Mouse (Mus musculus) duodenum, adult 2 months (tissue): ENCODE measurements around the gene Nipa2. TPM values are rescaled to one million over a fixed set of nuclear protein-coding genes. Genes with fewer than 3 reads are reported as not detected.

Source experiments
- polyA plus RNA-seq: library from polyadenylated mRNA; depleted of rRNA; stranded (reverse); fragments of >200 nt; gene quantifications from 2 replicates; pipeline ENCODE4 v1.2.3, GENCODE M21; 2012; ENCODE audit warnings: low replicate concordance; rRNA removed

The Nipa2 gene
- polyA plus RNA-seq = 17.0 and 72.4 TPM in 2 replicates

DNA sequence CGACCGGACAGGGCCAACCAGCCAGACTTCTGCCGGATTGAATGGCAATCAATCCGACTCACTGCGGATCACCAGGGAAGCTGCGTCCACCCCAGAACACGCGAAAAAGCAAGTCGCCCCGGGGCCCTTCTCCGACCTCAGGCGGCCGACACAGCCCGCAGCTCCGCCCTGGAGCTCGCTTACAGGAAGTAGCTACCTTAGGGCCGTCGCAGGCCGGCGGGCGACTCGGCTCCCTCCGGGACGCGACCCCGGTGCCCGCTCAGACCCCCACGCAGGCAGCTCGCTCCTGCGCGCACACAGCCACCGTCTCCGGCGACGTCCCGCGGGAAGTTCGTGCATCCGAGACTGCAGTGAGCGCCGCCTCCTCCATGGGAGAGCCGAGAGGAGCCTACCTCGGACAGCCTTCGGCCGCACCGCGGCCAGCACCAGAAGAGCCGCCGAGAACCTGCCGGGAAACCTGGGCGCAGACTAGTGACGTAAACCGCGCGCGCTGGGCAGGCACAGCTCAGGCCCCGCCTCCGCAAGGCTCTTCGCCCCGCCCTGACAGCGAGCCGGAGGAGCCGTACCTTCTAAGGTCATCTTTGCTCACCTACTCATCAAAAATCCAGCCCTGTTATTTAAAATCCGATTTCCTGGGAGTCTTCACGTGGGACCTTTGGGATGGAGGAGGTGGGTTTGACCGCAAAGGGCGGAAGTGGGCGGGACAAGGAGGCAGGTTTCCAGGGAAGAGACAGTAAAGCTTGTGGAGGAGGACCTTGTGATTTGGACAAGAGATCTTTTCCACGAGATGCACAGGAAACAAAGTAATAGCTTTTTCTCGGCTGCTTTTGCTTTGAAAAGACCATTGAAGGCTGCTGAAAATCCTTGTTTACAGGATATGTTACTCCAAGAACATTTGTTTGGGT is at the start of gene Nipa2:
Nipa2 (minus strand) TSS at position 473 of the 905 bp plus-strand sequence.

Other genes starting within 250 kb of the Nipa2 start
- gene Siglech, start 194.3 kb downstream of the Nipa2 start, polyA plus RNA-seq = 0.85 and 2.3 TPM in 2 replicates
- 0.34 and 1.1 TPM in 2 replicates for gene Tubgcp5, start 168.3 kb downstream of the Nipa2 start, polyA plus RNA-seq
- 20.9 and 21.0 TPM in 2 replicates for gene Cyfip1, start 120.7 kb downstream of the Nipa2 start, polyA plus RNA-seq
- 0.71 and 0.95 TPM in 2 replicates for gene Nipa1, start 57.5 kb upstream of the Nipa2 start, polyA plus RNA-seq
- 13.4 and 15.5 TPM in 2 replicates for gene Herc2, start 87.7 kb upstream of the Nipa2 start, polyA plus RNA-seq